Mouse (Mus musculus) adipocyte (in vitro differentiated cells): ENCODE measurements around the gene Apbb2.

ENCODE experiments used
- DNase-seq: peaks from one replicate; pipeline ENCODE4 v3.0.0-alpha.2; 2016; ENCODE audit warnings: low spot score

Apbb2 gene

GRCm38 (mm10) chr5:66618597-66618996 is at the start of gene Apbb2:
Gene Apbb2, minus strand, starts transcription at chr5:66618784.
- DNase-seq, result peak; percentile 98

- no peak for DNase-seq
These were observed 35.6 kb upstream of the Apbb2 start for GRCm38 (mm10) chr5:66654220-66654619.

GRCm38 (mm10) chr5:66647504-66647903 is 28.9 kb upstream of the Apbb2 start:
- no peak for DNase-seq

GRCm38 (mm10) chr5:66643260-66643659 is 24.7 kb upstream of the Apbb2 start:
- DNase-seq, result no peak

GRCm38 (mm10) chr5:66642156-66642555 is 23.6 kb upstream of the Apbb2 start:
- DNase-seq, result no peak

GRCm38 (mm10) chr5:66635459-66636079 is 17.0 kb upstream of the Apbb2 start:
- DNase-seq, result no peak

GRCm38 (mm10) chr5:66627805-66628204 is 9.2 kb upstream of the Apbb2 start:
- no peak for DNase-seq

- DNase-seq, result no peak
These were observed 1.6 kb upstream of the Apbb2 start for GRCm38 (mm10) chr5:66620191-66620625.

- no peak for DNase-seq
These were observed 1.1 kb upstream of the Apbb2 start for GRCm38 (mm10) chr5:66619675-66620074.

GRCm38 (mm10) chr5:66619195-66619594 is 611 bp upstream of the Apbb2 start:
- DNase-seq, result no peak

GRCm38 (mm10) chr5:66617921-66618460 is 593 bp downstream of the Apbb2 start:
- peak; percentile 53 for DNase-seq

GRCm38 (mm10) chr5:66614940-66615339 is 3.6 kb downstream of the Apbb2 start:
- no peak for DNase-seq

- no peak for DNase-seq
These were observed 4.9 kb downstream of the Apbb2 start for GRCm38 (mm10) chr5:66613725-66614124.

GRCm38 (mm10) chr5:66612964-66613363 is 5.6 kb downstream of the Apbb2 start:
- DNase-seq, result peak; percentile 95

- DNase-seq, result no peak
These were observed 6.7 kb downstream of the Apbb2 start for GRCm38 (mm10) chr5:66611851-66612250.

GRCm38 (mm10) chr5:66611361-66611760 is 7.2 kb downstream of the Apbb2 start:
- no peak for DNase-seq

- no peak for DNase-seq
These were observed 8.3 kb downstream of the Apbb2 start for GRCm38 (mm10) chr5:66610270-66610669.

GRCm38 (mm10) chr5:66609306-66609705 is 9.3 kb downstream of the Apbb2 start:
- no peak for DNase-seq

- DNase-seq, result no peak
These were observed 10.8 kb downstream of the Apbb2 start for GRCm38 (mm10) chr5:66607801-66608200.

- no peak for DNase-seq
These were observed 11.4 kb downstream of the Apbb2 start for GRCm38 (mm10) chr5:66607201-66607600.

- DNase-seq, result no peak
These were observed 12.9 kb downstream of the Apbb2 start for GRCm38 (mm10) chr5:66605636-66606035.

GRCm38 (mm10) chr5:66604423-66604822 is 14.2 kb downstream of the Apbb2 start:
- DNase-seq, result no peak

GRCm38 (mm10) chr5:66603746-66604145 is 14.8 kb downstream of the Apbb2 start:
- DNase-seq, result no peak

GRCm38 (mm10) chr5:66603223-66603622 is 15.4 kb downstream of the Apbb2 start:
- no peak for DNase-seq
